Mouse (Mus musculus): ENCODE data around the gene Hjurp. TPM values are rescaled to one million over a fixed set of nuclear protein-coding genes. Genes with fewer than 3 reads are reported as not detected.

The Hjurp gene
- polyA plus RNA-seq, 1 experiment from 2014 or later: 56.3 TPM

DNA sequence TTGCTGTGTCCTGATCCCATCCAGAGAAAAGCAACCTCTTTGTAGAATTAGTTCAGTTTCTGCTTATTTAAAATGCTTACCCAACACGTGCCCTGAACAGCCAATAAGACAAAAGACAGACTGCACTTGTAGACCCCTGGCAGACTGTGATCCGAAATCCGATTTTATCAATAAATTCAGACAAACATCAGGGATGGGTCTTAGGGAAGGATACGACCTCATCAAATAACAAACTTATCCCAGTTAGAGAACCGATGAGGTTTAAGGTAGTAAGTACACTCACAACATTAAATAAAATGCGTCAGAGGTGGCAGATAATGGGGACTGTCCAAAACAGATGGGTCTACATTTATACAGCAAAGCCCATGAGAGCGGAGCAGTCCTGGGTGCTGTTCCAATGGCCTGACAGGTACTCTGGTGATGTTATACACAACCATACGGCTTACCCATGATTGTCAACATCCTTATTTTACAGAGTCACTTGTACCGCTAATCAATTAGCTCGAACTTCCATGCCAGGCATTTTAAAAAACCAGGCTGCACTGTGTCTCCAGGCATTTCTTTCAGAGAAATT lies 822 bp downstream of the Hjurp start:
- Histone ChIP-seq H3K4me3 (replicated peaks; ENCODE audit: low read depth, low read length) (peak overlapping the region; percentile 69), H3K9ac (ENCODE audit: low read depth, low read length) (peak overlapping the region; percentile 76), H3K4me2 (ENCODE audit: low read length) (peak overlapping the region; percentile 63), H3K36me3 (ENCODE audit: insufficient read depth, low read length) (peaks cover 27% of the 10 kb centered on the region), H3K4me1 (replicated peaks; ENCODE audit: insufficient read depth, low read length) (peaks cover 16% of the 10 kb centered on the region), H3K27me3 (ENCODE audit: insufficient read depth, low read length) (no peaks in the 10 kb centered on the region), H3K9me3 (replicated peaks; ENCODE audit: low read length) (no peaks in the 10 kb centered on the region), H3K27ac (peak overlapping the region; percentile 76)
- ATAC-seq (replicated peaks; ENCODE audit: low FRiP score, low read depth) (peak; percentile 33), DNase-seq (ENCODE audit: low spot score) (peak; percentile 74)
- WGBS: 20% methylated on average over 10 of the region's 10 CpGs
- TF ChIP-seq CTCF (IDR thresholded peaks at IDR 0.05; ENCODE audit: low read depth): no peak

GRCm38 (mm10) chr1:88275698-88276523 lies 1.5 kb downstream of the Hjurp start:
- H3K9me3 ChIP-seq (replicated peaks; ENCODE audit: low read length): no peaks in the 10 kb centered on the region
- peak overlapping the region; percentile 69 for H3K4me3 ChIP-seq (replicated peaks; ENCODE audit: low read depth, low read length)
- H3K36me3 ChIP-seq (ENCODE audit: insufficient read depth, low read length): peaks cover 30% of the 10 kb centered on the region
- peak overlapping the region; percentile 63 for H3K4me2 ChIP-seq (ENCODE audit: low read length)
- DNase-seq (ENCODE audit: low spot score) (no peak), ATAC-seq (replicated peaks; ENCODE audit: low FRiP score, low read depth) (no peak)
- no peak overlapping the region for H3K27ac ChIP-seq
- H3K4me1 ChIP-seq (replicated peaks; ENCODE audit: insufficient read depth, low read length): peaks cover 16% of the 10 kb centered on the region
- no peak for TF ChIP-seq CTCF (IDR thresholded peaks at IDR 0.05; ENCODE audit: low read depth)
- WGBS: 62% methylated on average over 13 of the region's 13 CpGs
- no peaks in the 10 kb centered on the region for H3K27me3 ChIP-seq (ENCODE audit: insufficient read depth, low read length)
- peak overlapping the region; percentile 76 for H3K9ac ChIP-seq (ENCODE audit: low read depth, low read length)

GRCm38 (mm10) chr1:88275078-88275680 lies 2.3 kb downstream of the Hjurp start:
- Histone ChIP-seq H3K4me3 (replicated peaks; ENCODE audit: low read depth, low read length) (no peak overlapping the region), H3K4me1 (replicated peaks; ENCODE audit: insufficient read depth, low read length) (peaks cover 16% of the 10 kb centered on the region), H3K27me3 (ENCODE audit: insufficient read depth, low read length) (no peaks in the 10 kb centered on the region), H3K4me2 (ENCODE audit: low read length) (0 out of 2 replicates have a peak overlapping the region, but pooled peaks have one; percentile 63), H3K9me3 (replicated peaks; ENCODE audit: low read length) (no peaks in the 10 kb centered on the region), H3K27ac (no peak overlapping the region), H3K36me3 (ENCODE audit: insufficient read depth, low read length) (peaks cover 30% of the 10 kb centered on the region), H3K9ac (ENCODE audit: low read depth, low read length) (no peak overlapping the region)
- ATAC-seq (replicated peaks; ENCODE audit: low FRiP score, low read depth): no peak
- WGBS: 69% methylated on average over 13 of the region's 13 CpGs
- no peak for DNase-seq (ENCODE audit: low spot score)
- 0 out of 2 replicates have a peak, but pooled peaks have one; percentile 1 for TF ChIP-seq CTCF (IDR thresholded peaks at IDR 0.05; ENCODE audit: low read depth)

DNA sequence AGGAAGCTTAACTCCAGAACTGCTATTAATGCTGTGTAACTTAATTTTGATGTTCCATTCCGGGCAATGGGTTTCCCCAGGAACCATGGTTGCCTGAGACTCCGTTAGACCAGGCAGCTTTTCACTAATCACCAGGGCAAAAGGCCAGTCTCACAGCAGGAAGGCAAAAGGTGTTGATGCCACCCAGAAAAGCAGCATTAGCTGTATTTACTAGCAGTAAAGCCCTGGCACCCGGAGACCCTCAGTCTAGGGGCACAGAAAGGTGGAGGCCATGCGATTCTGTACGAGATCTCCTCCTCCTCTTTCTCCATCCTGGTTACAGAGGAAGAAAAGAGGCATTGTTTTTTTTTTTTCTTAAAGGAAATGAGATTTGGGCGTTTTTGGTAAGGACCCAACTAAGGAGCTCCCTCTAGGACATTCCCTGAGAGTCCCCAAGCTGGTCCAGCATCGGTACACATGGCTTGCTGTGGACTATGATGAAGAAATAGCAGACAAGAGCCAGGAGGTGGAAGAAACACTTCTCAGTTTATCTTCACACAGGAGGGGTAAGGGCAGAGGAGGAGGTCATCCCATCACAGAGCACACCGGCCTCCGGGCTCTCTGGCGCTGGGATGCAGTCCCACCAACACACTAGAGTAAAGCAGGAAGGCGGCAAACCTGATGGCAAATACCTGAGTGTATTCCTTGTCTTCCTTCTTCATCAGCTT lies 2.9 kb downstream of the Hjurp start:
- DNase-seq (ENCODE audit: low spot score): no peak
- no peak overlapping the region for H3K4me3 ChIP-seq (replicated peaks; ENCODE audit: low read depth, low read length)
- H3K4me1 ChIP-seq (replicated peaks; ENCODE audit: insufficient read depth, low read length): peaks cover 16% of the 10 kb centered on the region
- H3K9ac ChIP-seq (ENCODE audit: low read depth, low read length): no peak overlapping the region
- peaks cover 37% of the 10 kb centered on the region for H3K36me3 ChIP-seq (ENCODE audit: insufficient read depth, low read length)
- H3K4me2 ChIP-seq (ENCODE audit: low read length): no peak overlapping the region
- H3K27ac ChIP-seq: no peak overlapping the region
- 0 out of 2 replicates have a peak, but pooled peaks have one; percentile 1 for TF ChIP-seq CTCF (IDR thresholded peaks at IDR 0.05; ENCODE audit: low read depth)
- no peak for ATAC-seq (replicated peaks; ENCODE audit: low FRiP score, low read depth)
- no peaks in the 10 kb centered on the region for H3K27me3 ChIP-seq (ENCODE audit: insufficient read depth, low read length)
- WGBS: 72% methylated on average over 11 of the region's 11 CpGs
- H3K9me3 ChIP-seq (replicated peaks; ENCODE audit: low read length): no peaks in the 10 kb centered on the region

- peaks cover 16% of the 10 kb centered on the region for H3K4me1 ChIP-seq (replicated peaks; ENCODE audit: insufficient read depth, low read length)
- DNase-seq (ENCODE audit: low spot score) (no peak), ATAC-seq (replicated peaks; ENCODE audit: low FRiP score, low read depth) (no peak)
- 86% methylated on average over 4 of the region's 4 CpGs for WGBS
- H3K9me3 ChIP-seq (replicated peaks; ENCODE audit: low read length): no peaks in the 10 kb centered on the region
- no peaks in the 10 kb centered on the region for H3K27me3 ChIP-seq (ENCODE audit: insufficient read depth, low read length)
- peaks cover 44% of the 10 kb centered on the region for H3K36me3 ChIP-seq (ENCODE audit: insufficient read depth, low read length)
- no peak overlapping the region for H3K4me3 ChIP-seq (replicated peaks; ENCODE audit: low read depth, low read length)
- H3K4me2 ChIP-seq (ENCODE audit: low read length): no peak overlapping the region
- H3K9ac ChIP-seq (ENCODE audit: low read depth, low read length): no peak overlapping the region
- TF ChIP-seq CTCF (IDR thresholded peaks at IDR 0.05; ENCODE audit: low read depth): no peak
- H3K27ac ChIP-seq: no peak overlapping the region
These were observed 3.6 kb downstream of the Hjurp start for GRCm38 (mm10) chr1:88273832-88274231.

GRCm38 (mm10) chr1:88273326-88273725 lies 4.1 kb downstream of the Hjurp start:
- no peaks in the 10 kb centered on the region for H3K27me3 ChIP-seq (ENCODE audit: insufficient read depth, low read length)
- H3K4me2 ChIP-seq (ENCODE audit: low read length): no peak overlapping the region
- DNase-seq (ENCODE audit: low spot score) (no peak), ATAC-seq (replicated peaks; ENCODE audit: low FRiP score, low read depth) (no peak)
- H3K4me1 ChIP-seq (replicated peaks; ENCODE audit: insufficient read depth, low read length): peaks cover 16% of the 10 kb centered on the region
- H3K36me3 ChIP-seq (ENCODE audit: insufficient read depth, low read length): peaks cover 49% of the 10 kb centered on the region
- no peak for TF ChIP-seq CTCF (IDR thresholded peaks at IDR 0.05; ENCODE audit: low read depth)
- H3K27ac ChIP-seq: no peak overlapping the region
- no peaks in the 10 kb centered on the region for H3K9me3 ChIP-seq (replicated peaks; ENCODE audit: low read length)
- 96% methylated on average over 3 of the region's 3 CpGs for WGBS
- H3K4me3 ChIP-seq (replicated peaks; ENCODE audit: low read depth, low read length): no peak overlapping the region
- no peak overlapping the region for H3K9ac ChIP-seq (ENCODE audit: low read depth, low read length)
